Mouse (Mus musculus) heart, embryonic 12.5 days (tissue): ENCODE data around the gene Tead1. TPM values are rescaled to one million over a fixed set of nuclear protein-coding genes. Genes with fewer than 3 reads are reported as not detected.

Source experiments
- ATAC-seq: fragments of 200-750 bp; cut with Nextera tagmentation; 2 replicates; pipeline ENCODE4 v1.8.0; 2017; ENCODE audit warnings: moderate TSS enrichment, moderate library complexity; ENCODE audit not compliant: insufficient number of reproducible peaks, low FRiP score
- H3K27ac ChIP-seq: fragments of 300-500 bp; sonication (generic); 2 replicates; pipeline ENCODE4 v1.5.1; 2016; ENCODE audit warnings: mild to moderate bottlenecking, moderate library complexity; ENCODE audit not compliant: poor library complexity, severe bottlenecking
- H3K27me3 ChIP-seq: fragments of 300-500 bp; sonication (generic); replicated peaks from 2 replicates; pipeline ENCODE4 v1.6.1; 2016; ENCODE audit warnings: mild to moderate bottlenecking, moderate library complexity
- H3K36me3 ChIP-seq: fragments of 300-500 bp; sonication (generic); 2 replicates; pipeline ENCODE4 v1.6.1; 2016; ENCODE audit warnings: mild to moderate bottlenecking, moderate library complexity
- H3K4me1 ChIP-seq: fragments of 300-500 bp; sonication (generic); replicated peaks from 2 replicates; pipeline ENCODE4 v1.6.1; 2016; ENCODE audit warnings: mild to moderate bottlenecking
- H3K4me2 ChIP-seq: fragments of 300-500 bp; sonication (generic); 2 replicates; pipeline ENCODE4 v1.6.1; 2016; ENCODE audit warnings: mild to moderate bottlenecking, moderate library complexity
- H3K4me3 ChIP-seq: fragments of 300-500 bp; sonication (generic); 2 replicates; pipeline ENCODE4 v1.5.1; 2016; ENCODE audit warnings: mild to moderate bottlenecking
- H3K9ac ChIP-seq: fragments of 300-500 bp; sonication (generic); 2 replicates; pipeline ENCODE4 v1.6.1; 2016; ENCODE audit warnings: mild to moderate bottlenecking, moderate library complexity
- H3K9me3 ChIP-seq: fragments of 300-500 bp; sonication (generic); replicated peaks from 2 replicates; pipeline ENCODE4 v1.6.1; 2016; ENCODE audit warnings: mild to moderate bottlenecking, moderate library complexity
- WGBS: fragments of 180-500 bp; shearing (Covaris S2); methylation state at CpG from one replicate; pipeline ENCODE4 v1.1.7; 2016; 5-methylcytosine and 5-hydroxymethylcytosine counted together
- polyA plus RNA-seq: library from polyadenylated mRNA; unstranded; fragments of >200 nt; fragmentation: Nextera tagmentation; extraction: Ambion mirVana; gene quantifications from 2 replicates; pipeline ENCODE4 v1.2.1, GENCODE M21; 2016

Gene Tead1
- polyA plus RNA-seq, 1 experiment from 2014 or later, result 33.9 TPM

DNA sequence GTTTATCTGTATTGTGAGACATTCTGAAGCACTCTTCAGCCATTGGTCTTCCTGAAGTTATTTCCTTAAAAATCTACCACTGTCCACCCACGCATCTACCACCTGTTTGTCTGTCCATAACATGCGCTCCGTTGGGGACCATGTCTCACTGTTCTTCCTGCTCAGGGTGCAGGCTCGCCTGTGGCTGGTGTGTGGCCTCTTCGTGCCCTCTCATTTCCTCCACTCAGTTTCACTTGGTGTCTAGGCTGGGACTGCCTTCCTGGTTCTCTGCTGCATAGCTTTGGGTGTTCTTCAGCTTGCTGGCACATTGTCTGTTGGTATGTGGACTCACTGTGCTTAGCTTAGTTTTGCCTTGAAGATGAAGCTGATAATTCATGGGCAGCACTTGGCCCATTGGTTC lies 32.9 kb downstream of the Tead1 start:
- no peak overlapping the region for H3K4me3 ChIP-seq
- no peak overlapping the region for H3K9ac ChIP-seq
- WGBS, result 78% methylated on average over 5 of the region's 5 CpGs
- peaks cover 88% of the 10 kb centered on the region for H3K4me1 ChIP-seq
- no peak overlapping the region for H3K4me2 ChIP-seq
- no peaks in the 10 kb centered on the region for H3K9me3 ChIP-seq
- H3K27me3 ChIP-seq, result no peaks in the 10 kb centered on the region
- no peak overlapping the region for H3K27ac ChIP-seq
- H3K36me3 ChIP-seq, result no peaks in the 10 kb centered on the region
- ATAC-seq, result no peak

DNA sequence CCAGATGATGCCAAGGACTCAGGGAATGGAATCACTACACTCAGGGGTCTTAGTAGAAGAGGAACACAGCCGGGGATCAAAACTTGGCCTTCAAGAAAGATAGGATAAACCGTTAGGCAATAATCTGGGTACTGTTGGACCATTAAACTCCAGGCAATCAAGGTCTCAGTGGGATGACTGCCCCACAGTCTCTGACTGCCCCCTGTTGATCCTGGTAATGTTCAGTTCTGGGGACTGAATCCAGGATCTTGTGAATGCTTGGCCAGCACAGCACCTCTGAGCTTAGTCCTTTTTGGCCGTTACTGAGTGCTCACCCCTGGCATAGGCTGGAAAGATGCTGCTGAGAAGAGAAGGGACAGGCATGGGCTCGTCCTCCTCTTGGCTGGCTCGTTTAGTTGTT lies 34.4 kb downstream of the Tead1 start:
- WGBS, result 49% methylated on average over 5 of the region's 5 CpGs
- ATAC-seq, result no peak
- H3K9ac ChIP-seq, result no peak overlapping the region

DNA sequence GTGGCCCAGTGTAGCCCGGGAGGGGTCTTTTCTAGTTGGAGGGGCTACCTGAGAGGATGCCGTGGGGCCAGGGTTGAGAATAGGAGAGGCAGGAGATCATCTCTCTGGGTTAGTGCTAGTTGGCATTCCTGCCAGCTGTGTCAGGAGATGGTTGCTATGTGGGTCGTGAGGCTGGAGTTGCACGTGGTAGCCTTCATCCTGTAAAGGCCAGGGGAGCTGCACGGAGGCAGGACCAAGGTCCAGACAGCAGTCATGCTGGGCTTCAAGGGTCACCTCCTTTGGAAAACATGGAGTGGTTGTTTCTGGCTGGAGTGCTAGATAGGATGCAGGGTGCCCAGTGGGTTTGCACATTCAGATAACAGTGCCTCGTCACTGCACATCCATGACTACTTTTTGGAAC lies 35.7 kb downstream of the Tead1 start:
- no peak for ATAC-seq
- H3K4me2 ChIP-seq, result no peak overlapping the region
- H3K4me1 ChIP-seq, result peaks cover 92% of the 10 kb centered on the region
- H3K9me3 ChIP-seq, result no peaks in the 10 kb centered on the region
- H3K9ac ChIP-seq, result no peak overlapping the region
- no peaks in the 10 kb centered on the region for H3K27me3 ChIP-seq
- 40% methylated on average over 6 of the region's 6 CpGs for WGBS
- H3K27ac ChIP-seq, result peak overlapping the region; percentile 26
- H3K36me3 ChIP-seq, result no peaks in the 10 kb centered on the region
- H3K4me3 ChIP-seq, result no peak overlapping the region

More for the DNA sequence above, 34.4 kb downstream of the Tead1 start:
- H3K9me3 ChIP-seq, result no peaks in the 10 kb centered on the region
- no peak overlapping the region for H3K4me3 ChIP-seq
- peaks cover 93% of the 10 kb centered on the region for H3K4me1 ChIP-seq
- no peaks in the 10 kb centered on the region for H3K36me3 ChIP-seq
- no peak overlapping the region for H3K4me2 ChIP-seq
- H3K27me3 ChIP-seq, result no peaks in the 10 kb centered on the region
- H3K27ac ChIP-seq, result no peak overlapping the region

DNA sequence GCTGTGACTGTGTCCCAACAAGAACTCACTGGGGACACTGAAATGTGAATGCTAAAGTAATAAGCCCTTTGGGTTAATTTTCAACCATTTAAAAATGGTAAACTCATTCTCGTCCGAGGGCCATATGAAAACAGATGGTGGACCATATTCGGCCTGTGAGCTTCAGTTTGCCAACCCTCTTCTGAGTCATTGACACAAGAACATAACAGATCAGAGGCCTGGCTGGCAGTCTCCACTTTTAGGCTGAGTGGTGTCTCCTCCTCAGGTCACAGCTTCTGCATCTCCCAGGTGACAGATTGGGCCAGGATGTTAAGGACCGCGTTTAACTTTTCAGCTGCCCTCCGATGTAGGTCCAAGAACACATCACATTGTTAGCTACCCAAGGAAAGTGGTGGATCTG lies 37.6 kb downstream of the Tead1 start:
- no peaks in the 10 kb centered on the region for H3K9me3 ChIP-seq
- H3K9ac ChIP-seq, result no peak overlapping the region
- H3K4me3 ChIP-seq, result no peak overlapping the region
- 72% methylated on average over 6 of the region's 6 CpGs for WGBS
- H3K27me3 ChIP-seq, result no peaks in the 10 kb centered on the region
- H3K36me3 ChIP-seq, result no peaks in the 10 kb centered on the region
- no peak overlapping the region for H3K4me2 ChIP-seq
- peaks cover 89% of the 10 kb centered on the region for H3K4me1 ChIP-seq
- no peak overlapping the region for H3K27ac ChIP-seq
- no peak for ATAC-seq

DNA sequence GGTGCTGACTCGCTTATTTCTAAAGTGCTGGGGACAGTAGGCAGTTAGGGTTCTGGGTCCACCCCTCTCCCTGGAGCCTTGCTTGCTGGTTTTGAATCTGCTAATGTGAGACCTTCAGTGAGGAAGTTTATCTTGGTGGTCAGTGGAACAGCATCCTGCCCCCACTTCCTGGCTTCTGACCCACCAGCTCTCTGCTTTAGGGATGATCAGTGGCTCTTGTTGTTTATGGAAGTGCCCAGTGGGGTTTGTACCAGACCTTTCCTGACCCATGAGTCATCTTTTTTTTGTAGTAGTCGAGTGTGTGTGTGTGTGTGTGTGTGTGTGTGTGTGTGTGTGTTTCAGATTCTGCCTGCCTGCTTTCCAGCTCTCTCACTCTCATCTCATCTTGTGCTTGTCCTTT lies 38.6 kb downstream of the Tead1 start:
- Histone ChIP-seq H3K4me2 (no peak overlapping the region), H3K4me1 (peaks cover 89% of the 10 kb centered on the region), H3K9ac (no peak overlapping the region), H3K4me3 (no peak overlapping the region), H3K27ac (peak overlapping the region; percentile 48; the same call in 1 of the 2 replicates), H3K9me3 (no peaks in the 10 kb centered on the region), H3K27me3 (no peaks in the 10 kb centered on the region), H3K36me3 (no peaks in the 10 kb centered on the region)
- ATAC-seq, result no peak
- WGBS, result 30% methylated on average over 2 of the region's 2 CpGs

DNA sequence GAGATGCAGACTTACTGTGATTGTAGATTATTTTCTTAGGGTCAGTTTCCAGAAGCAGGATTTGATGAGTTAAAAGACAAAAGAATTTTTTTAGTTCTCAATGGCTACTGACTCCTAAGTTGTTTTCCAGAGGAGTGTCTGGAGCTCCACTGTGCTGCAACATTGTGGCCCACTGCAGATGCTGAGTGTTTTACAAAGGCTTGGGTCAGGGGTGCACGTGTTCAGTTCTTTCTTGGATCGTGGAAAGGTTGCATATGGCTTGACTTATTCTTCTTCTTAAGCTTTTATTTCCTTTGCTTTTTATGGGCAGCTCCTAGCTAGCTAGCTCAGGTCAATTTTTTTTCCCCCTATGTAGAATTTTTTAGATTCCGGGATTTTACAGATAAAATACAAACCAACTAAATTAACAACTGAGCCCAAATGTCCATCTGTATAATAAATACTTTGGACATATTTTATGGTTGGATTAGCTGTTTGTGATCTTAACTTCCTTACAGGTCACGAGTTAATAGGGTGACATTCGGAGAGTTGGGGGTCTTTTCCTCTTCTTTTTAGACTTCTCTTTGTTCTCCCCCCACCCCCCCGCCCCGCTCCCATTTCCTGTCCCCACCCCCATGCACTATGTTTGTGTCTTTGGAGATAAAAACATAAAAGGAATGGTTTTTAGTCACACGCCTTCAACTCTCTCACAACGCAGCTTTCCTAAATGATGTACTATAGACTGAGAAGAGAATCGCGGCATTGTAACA lies 40.5 kb downstream of the Tead1 start:
- Histone ChIP-seq H3K27ac (peak overlapping the region; percentile 81), H3K4me3 (0 out of 2 replicates have a peak overlapping the region, but pooled peaks have one; percentile 13), H3K36me3 (no peaks in the 10 kb centered on the region), H3K9me3 (no peaks in the 10 kb centered on the region), H3K4me1 (peaks cover 89% of the 10 kb centered on the region), H3K4me2 (peak overlapping the region; percentile 59), H3K27me3 (no peaks in the 10 kb centered on the region), H3K9ac (peak overlapping the region; percentile 42; the same call in 1 of the 2 replicates)
- 20% methylated on average over 11 of the region's 11 CpGs for WGBS
- no peak for ATAC-seq

DNA sequence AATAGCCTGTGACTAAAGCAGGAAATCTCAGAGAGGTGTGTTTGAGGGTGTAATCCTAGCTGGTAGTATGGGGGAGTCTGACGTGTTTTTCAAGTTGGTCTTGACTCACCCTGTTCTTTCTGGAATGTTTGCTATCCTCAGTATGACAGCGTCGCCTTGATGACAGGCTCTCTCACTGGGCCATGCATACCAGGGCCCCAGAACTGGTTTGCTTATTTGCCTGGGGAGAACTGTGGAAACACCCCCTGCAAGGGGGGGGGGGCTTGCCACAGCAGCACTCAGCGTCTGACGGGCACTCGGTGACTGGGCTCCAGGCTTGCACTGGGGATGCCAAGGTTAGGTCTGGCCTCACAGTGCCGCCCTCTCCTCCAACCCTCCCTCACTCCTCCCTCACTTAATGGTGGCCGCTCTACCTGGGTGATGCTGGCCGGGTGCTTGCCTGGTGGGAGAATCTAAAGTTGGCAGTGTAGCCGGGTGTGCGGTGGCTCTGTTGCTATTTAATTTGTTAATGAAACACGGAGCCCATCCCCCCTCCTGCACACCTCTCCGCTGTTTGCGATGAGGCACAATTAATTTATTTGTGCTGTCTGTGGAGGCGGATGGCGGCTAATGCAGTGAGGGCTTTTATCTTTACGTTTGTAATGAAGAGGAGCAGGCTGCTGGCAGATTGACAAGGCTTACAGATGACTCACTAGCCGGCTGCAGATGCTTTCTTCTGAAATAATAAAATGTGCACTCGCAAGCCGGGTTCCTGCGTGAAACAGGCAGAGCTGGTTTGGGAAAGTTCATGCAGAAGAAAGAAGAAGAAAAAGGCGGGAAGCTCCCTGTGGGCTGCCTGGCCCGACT lies 41.2 kb downstream of the Tead1 start:
- Histone ChIP-seq H3K9me3 (no peaks in the 10 kb centered on the region), H3K4me2 (peak overlapping the region; percentile 59), H3K4me1 (peaks cover 93% of the 10 kb centered on the region), H3K27ac (peak overlapping the region; percentile 81), H3K27me3 (no peaks in the 10 kb centered on the region), H3K4me3 (peak overlapping the region; percentile 13), H3K36me3 (no peaks in the 10 kb centered on the region), H3K9ac (peak overlapping the region; percentile 42)
- ATAC-seq, result peak; percentile 74
- 9% methylated on average over 23 of the region's 23 CpGs for WGBS

DNA sequence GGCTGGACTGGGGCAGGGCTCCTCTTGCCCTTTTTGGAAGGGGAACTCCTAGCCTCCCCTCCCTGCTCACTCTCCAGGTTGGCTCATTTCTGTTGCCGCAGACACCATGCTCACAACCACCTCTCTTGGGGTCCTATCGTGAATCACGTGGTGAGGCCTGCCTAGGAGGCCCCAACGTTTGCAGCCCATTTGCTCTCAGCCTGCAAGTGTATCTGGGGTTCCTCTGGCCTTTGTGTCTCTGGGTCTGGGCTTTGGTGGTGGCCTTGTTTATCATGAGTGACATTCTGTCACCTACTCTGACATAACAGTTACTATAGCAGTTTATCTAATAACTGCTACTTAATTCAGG lies 41.8 kb downstream of the Tead1 start:
- H3K9ac ChIP-seq, result peak overlapping the region; percentile 42
- no peaks in the 10 kb centered on the region for H3K36me3 ChIP-seq
- no peaks in the 10 kb centered on the region for H3K27me3 ChIP-seq
- H3K4me1 ChIP-seq, result peaks cover 95% of the 10 kb centered on the region
- WGBS, result 11% methylated on average over 4 of the region's 4 CpGs
- H3K9me3 ChIP-seq, result no peaks in the 10 kb centered on the region
- H3K27ac ChIP-seq, result peak overlapping the region; percentile 81
- peak overlapping the region; percentile 13; the same call in 1 of the 2 replicates for H3K4me3 ChIP-seq
- H3K4me2 ChIP-seq, result peak overlapping the region; percentile 59
- ATAC-seq, result no peak

DNA sequence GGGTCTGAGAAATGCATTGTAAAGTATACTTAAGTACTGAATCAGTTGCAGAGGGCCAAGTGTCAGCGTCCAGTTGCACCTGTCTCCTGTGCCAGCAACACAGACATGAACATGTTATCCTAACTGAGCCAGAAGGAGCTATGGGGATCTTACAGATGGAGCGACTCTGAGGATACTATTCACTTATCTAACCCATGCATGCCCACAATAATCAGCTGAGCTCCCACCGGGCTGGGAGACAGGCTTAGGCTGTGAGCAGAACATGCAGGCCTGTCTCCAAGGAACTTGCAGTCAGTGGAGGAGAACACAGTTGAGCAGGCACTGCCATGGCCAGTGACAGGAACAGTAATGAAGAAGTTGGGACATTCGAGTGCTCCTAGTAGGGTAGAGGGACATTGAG lies 42.7 kb downstream of the Tead1 start:
- no peak overlapping the region for H3K9ac ChIP-seq
- peaks cover 95% of the 10 kb centered on the region for H3K4me1 ChIP-seq
- no peak overlapping the region for H3K4me3 ChIP-seq
- H3K27me3 ChIP-seq, result no peaks in the 10 kb centered on the region
- no peak for ATAC-seq
- H3K27ac ChIP-seq, result no peak overlapping the region
- no peaks in the 10 kb centered on the region for H3K9me3 ChIP-seq
- WGBS, result 59% methylated on average over 4 of the region's 4 CpGs
- H3K4me2 ChIP-seq, result no peak overlapping the region
- H3K36me3 ChIP-seq, result no peaks in the 10 kb centered on the region

DNA sequence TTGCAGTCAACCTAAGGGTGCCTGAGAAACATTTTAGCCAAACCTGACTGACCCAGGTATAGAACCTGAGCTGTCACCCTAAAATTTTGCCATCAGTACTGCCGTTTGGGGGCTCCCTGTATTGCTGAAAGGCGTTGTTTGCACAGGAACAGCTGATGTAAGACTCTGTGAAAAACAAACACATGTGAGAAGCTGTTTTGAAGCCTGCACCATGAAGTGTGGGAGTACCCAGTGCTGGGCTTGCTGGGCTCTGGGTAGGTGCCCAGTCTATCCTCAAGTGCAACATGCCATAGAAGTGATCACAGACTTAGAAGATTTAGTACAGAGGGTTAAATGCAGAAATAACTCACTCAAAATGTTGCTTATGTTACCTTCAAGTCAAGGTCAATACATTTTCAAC lies 49.3 kb downstream of the Tead1 start:
- Histone ChIP-seq H3K27me3 (no peaks in the 10 kb centered on the region), H3K4me3 (no peak overlapping the region), H3K27ac (peak overlapping the region; percentile 14; the same call in 1 of the 2 replicates), H3K4me1 (peaks cover 95% of the 10 kb centered on the region), H3K9ac (0 out of 2 replicates have a peak overlapping the region, but pooled peaks have one; percentile 4), H3K4me2 (no peak overlapping the region), H3K36me3 (no peaks in the 10 kb centered on the region), H3K9me3 (no peaks in the 10 kb centered on the region)
- ATAC-seq, result no peak
- WGBS, result 72% methylated on average over 2 of the region's 2 CpGs

DNA sequence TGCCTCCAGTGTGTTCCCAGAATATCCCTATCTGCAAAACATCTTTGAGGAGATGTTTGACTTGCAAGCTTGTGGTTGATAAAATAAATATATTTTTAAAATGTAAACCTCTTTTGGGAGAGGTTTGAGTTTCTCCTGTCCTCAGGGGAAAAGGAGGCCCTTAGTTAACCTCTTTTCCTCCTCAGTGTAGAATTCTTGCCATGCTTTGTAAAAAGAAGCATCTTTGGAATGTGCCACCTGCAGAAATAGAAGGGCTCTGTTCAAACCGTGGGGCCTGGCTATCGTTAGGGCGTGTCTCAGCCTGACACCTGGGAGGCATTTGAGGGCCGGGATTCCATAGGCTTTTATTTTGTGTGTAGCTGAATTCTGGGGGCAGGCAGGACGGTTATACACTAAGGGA lies 51.1 kb downstream of the Tead1 start:
- Histone ChIP-seq H3K4me1 (peaks cover 86% of the 10 kb centered on the region), H3K9ac (no peak overlapping the region), H3K27me3 (no peaks in the 10 kb centered on the region), H3K4me2 (no peak overlapping the region), H3K36me3 (no peaks in the 10 kb centered on the region), H3K4me3 (no peak overlapping the region), H3K9me3 (no peaks in the 10 kb centered on the region), H3K27ac (no peak overlapping the region)
- ATAC-seq, result no peak
- 36% methylated on average over 5 of the region's 5 CpGs for WGBS
